Mouse (Mus musculus) cerebellum, adult 2 months (tissue): ENCODE measurements around the gene Fyn. TPM values are rescaled to one million over a fixed set of nuclear protein-coding genes. Genes with fewer than 3 reads are reported as not detected.
A peak's percentile ranks its signal among the peaks of the same experiment; 100 is the strongest.

Source experiments
- DNase-seq, 2 experiments: peaks; one replicate each; pipeline ENCODE4 v3.0.0; 2021
- H3K27ac ChIP-seq: fragments of 200-500 bp; 2 replicates; pipeline ENCODE4 v1.5.1; 2012; ENCODE audit warnings: low read length, control low read depth, inconsistent platforms; ENCODE audit not compliant: insufficient read depth
- H3K27me3 ChIP-seq: fragments of 200-500 bp; 2 replicates; pipeline ENCODE4 v1.6.1; 2012; ENCODE audit warnings: inconsistent platforms, mild to moderate bottlenecking, low read length, moderate library complexity; ENCODE audit not compliant: control insufficient read depth, insufficient read depth
- H3K4me1 ChIP-seq: fragments of 200-500 bp; 2 replicates; pipeline ENCODE4 v1.6.1; 2011; ENCODE audit warnings: low read length; ENCODE audit not compliant: control insufficient read depth, insufficient read depth
- H3K4me3 ChIP-seq: fragments of 200-500 bp; replicated peaks from 2 replicates; pipeline ENCODE3; 2011; ENCODE audit warnings: mild to moderate bottlenecking, low read depth, low read length, control low read depth; ENCODE audit not compliant: insufficient read depth
- CTCF ChIP-seq: fragments of 200-500 bp; IDR thresholded peaks from 2 replicates; pipeline ENCODE4 v1.5.1; 2011; ENCODE audit warnings: low read depth, mild to moderate bottlenecking, control low read depth, low read length, moderate library complexity, borderline replicate concordance; ENCODE audit not compliant: insufficient read depth
- POLR2A ChIP-seq: fragments of 200-500 bp; IDR thresholded peaks from 2 replicates; pipeline ENCODE4 v1.6.1; 2011; ENCODE audit warnings: low read length, control low read depth, borderline replicate concordance; ENCODE audit not compliant: insufficient read depth
- WGBS: fragments of 180-500 bp; shearing (Covaris S2); methylation state at CpG from one replicate; pipeline ENCODE4 v1.1.7; 2018; 5-methylcytosine and 5-hydroxymethylcytosine counted together
- polyA plus RNA-seq: library from polyadenylated mRNA; depleted of rRNA; stranded (reverse); fragments of >200 nt; gene quantifications from 2 replicates; pipeline ENCODE4 v1.2.3, GENCODE M21; 2012

Gene Fyn
- polyA plus RNA-seq, 1 experiment = 104 TPM

DNA sequence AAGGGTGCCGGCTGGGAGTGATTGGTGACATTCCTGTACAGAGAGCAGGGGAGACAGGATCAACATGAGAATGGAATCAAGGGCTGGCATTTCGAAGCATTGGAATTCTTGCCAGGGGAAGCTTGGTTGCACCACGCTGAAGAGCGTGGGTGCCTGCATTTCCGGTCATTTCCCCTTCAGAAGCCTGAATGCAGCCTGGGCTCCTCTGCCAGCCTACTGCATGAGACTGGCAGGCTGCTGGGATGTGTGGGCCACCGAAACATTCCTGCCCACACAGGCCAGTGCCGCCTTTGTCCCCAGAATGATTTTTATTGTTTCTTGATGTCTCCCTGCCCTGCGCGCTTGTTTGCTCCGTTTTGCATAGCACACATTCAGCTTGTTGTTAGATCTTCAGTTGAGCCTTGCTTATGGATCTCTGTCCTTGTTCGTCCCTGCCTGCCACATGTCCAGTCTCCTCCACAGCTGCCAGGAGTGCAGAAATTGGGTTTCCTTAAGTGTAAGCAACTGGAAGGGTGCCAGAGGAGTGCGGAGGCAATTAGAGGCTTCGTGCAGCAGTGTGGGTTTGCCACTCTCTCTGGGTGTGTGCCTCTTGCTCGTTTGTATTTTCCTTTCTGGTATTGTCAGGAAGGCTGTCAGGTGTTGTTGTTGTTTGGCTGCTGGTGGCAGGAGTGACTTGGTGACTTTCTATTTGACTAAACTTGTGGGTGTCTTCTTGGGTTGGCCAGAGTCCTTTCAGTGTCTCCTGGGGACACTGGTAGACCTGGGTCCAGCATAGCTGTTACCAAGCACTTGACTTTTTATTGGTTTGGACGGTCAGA lies 103.3 kb downstream of the Fyn start:
- 10% methylated on average over 15 of the region's 15 CpGs for WGBS
- H3K4me3 ChIP-seq = peak overlapping the region; percentile 38
- no peak for TF ChIP-seq POLR2A
- TF ChIP-seq CTCF = no peak
- H3K4me1 ChIP-seq = peaks cover 30% of the 10 kb centered on the region
- H3K27me3 ChIP-seq = no peaks in the 10 kb centered on the region
- DNase-seq = peak; percentile 50 to 60
- H3K27ac ChIP-seq = peak overlapping the region; percentile 44

- 37% methylated on average over 7 of the region's 7 CpGs for WGBS
These were observed 104.3 kb downstream of the Fyn start for GRCm38 (mm10) chr10:39472923-39473322.

GRCm38 (mm10) chr10:39479361-39479760 lies 110.7 kb downstream of the Fyn start:
- Histone ChIP-seq H3K4me3 (no peak overlapping the region), H3K27me3 (no peaks in the 10 kb centered on the region), H3K27ac (no peak overlapping the region), H3K4me1 (no peaks in the 10 kb centered on the region; the same call in 1 of the 2 replicates)
- 92% methylated on average over 1 of the region's 1 CpGs for WGBS
- no peak for TF ChIP-seq CTCF
- no peak for TF ChIP-seq POLR2A
- DNase-seq = no peak

More at GRCm38 (mm10) chr10:39472923-39473322, 104.3 kb downstream of the Fyn start:
- no peak overlapping the region for H3K27ac ChIP-seq
- TF ChIP-seq CTCF (no peak), POLR2A (no peak)
- no peaks in the 10 kb centered on the region for H3K27me3 ChIP-seq
- no peak overlapping the region for H3K4me3 ChIP-seq
- peak in 1 of 2 experiments; percentile 33 for DNase-seq
- H3K4me1 ChIP-seq = peaks cover 26% of the 10 kb centered on the region

- DNase-seq = no peak
- TF ChIP-seq POLR2A = no peak
- no peak for TF ChIP-seq CTCF
- H3K4me1 ChIP-seq = peaks cover 20% of the 10 kb centered on the region; the same call in 1 of the 2 replicates
- H3K27me3 ChIP-seq = no peaks in the 10 kb centered on the region
- H3K27ac ChIP-seq = no peak overlapping the region
- H3K4me3 ChIP-seq = no peak overlapping the region
- WGBS = 49% methylated on average over 8 of the region's 8 CpGs
These were observed 115.7 kb downstream of the Fyn start for GRCm38 (mm10) chr10:39484382-39484826.

GRCm38 (mm10) chr10:39484892-39485291 lies 116.2 kb downstream of the Fyn start:
- no peak for DNase-seq
- Histone ChIP-seq H3K27ac (no peak overlapping the region), H3K4me3 (no peak overlapping the region), H3K4me1 (peaks cover 20% of the 10 kb centered on the region; the same call in 1 of the 2 replicates), H3K27me3 (no peaks in the 10 kb centered on the region)
- WGBS = 18% methylated on average over 6 of the region's 6 CpGs
- no peak for TF ChIP-seq POLR2A
- TF ChIP-seq CTCF = no peak

GRCm38 (mm10) chr10:39485939-39486338 lies 117.3 kb downstream of the Fyn start:
- Histone ChIP-seq H3K27ac (no peak overlapping the region), H3K4me3 (no peak overlapping the region), H3K4me1 (peaks cover 20% of the 10 kb centered on the region; the same call in 1 of the 2 replicates), H3K27me3 (no peaks in the 10 kb centered on the region)
- TF ChIP-seq CTCF (no peak), POLR2A (no peak)
- no peak for DNase-seq
- 84% methylated on average over 4 of the region's 4 CpGs for WGBS

- no peak for TF ChIP-seq CTCF
- TF ChIP-seq POLR2A = no peak
- WGBS = 44% methylated on average over 11 of the region's 11 CpGs
- DNase-seq = no peak
- Histone ChIP-seq H3K27me3 (no peaks in the 10 kb centered on the region), H3K4me3 (no peak overlapping the region), H3K27ac (no peak overlapping the region), H3K4me1 (peaks cover 20% of the 10 kb centered on the region; the same call in 1 of the 2 replicates)
These were observed 118.1 kb downstream of the Fyn start for GRCm38 (mm10) chr10:39486501-39487450.

GRCm38 (mm10) chr10:39487740-39488415 lies 119.2 kb downstream of the Fyn start:
- H3K4me1 ChIP-seq = peaks cover 28% of the 10 kb centered on the region; the same call in 1 of the 2 replicates
- H3K27me3 ChIP-seq = no peaks in the 10 kb centered on the region
- no peak overlapping the region for H3K4me3 ChIP-seq
- 66% methylated on average over 14 of the region's 14 CpGs for WGBS
- no peak overlapping the region for H3K27ac ChIP-seq
- TF ChIP-seq CTCF (no peak), POLR2A (no peak)
- no peak for DNase-seq
